Mouse (Mus musculus) embryo, embryonic 11 days (tissue): ENCODE data around the gene Aebp2.

ENCODE experiments used
- DNase-seq: peaks from one replicate; pipeline ENCODE4 v3.0.0-alpha.2; 2015

Aebp2 gene

GRCm38 (mm10) chr6:140608666-140609065 is 13.8 kb upstream of the Aebp2 start:
- no peak for DNase-seq

- DNase-seq = no peak
Measured at GRCm38 (mm10) chr6:140609533-140609932, 12.9 kb upstream of the Aebp2 start.

- DNase-seq = no peak
Measured at GRCm38 (mm10) chr6:140610117-140610516, 12.3 kb upstream of the Aebp2 start.

- DNase-seq = no peak
Measured at GRCm38 (mm10) chr6:140611282-140611681, 11.2 kb upstream of the Aebp2 start.

- DNase-seq = no peak
Measured at GRCm38 (mm10) chr6:140611893-140612473, 10.5 kb upstream of the Aebp2 start.

- no peak for DNase-seq
Measured at GRCm38 (mm10) chr6:140613822-140614221, 8.6 kb upstream of the Aebp2 start.

GRCm38 (mm10) chr6:140614711-140615110 is 7.8 kb upstream of the Aebp2 start:
- DNase-seq = no peak

- DNase-seq = no peak
Measured at GRCm38 (mm10) chr6:140620531-140621349, 1.7 kb upstream of the Aebp2 start.

- no peak for DNase-seq
Measured at GRCm38 (mm10) chr6:140621622-140622021, 841 bp upstream of the Aebp2 start.

- DNase-seq = peak; percentile 96
Measured at GRCm38 (mm10) chr6:140623226-140624095, 998 bp downstream of the Aebp2 start.

GRCm38 (mm10) chr6:140624096-140625051 is 1.9 kb downstream of the Aebp2 start:
- DNase-seq = peak; percentile 71

GRCm38 (mm10) chr6:140629176-140629859 is 6.9 kb downstream of the Aebp2 start:
- DNase-seq = no peak

GRCm38 (mm10) chr6:140630306-140630705 is 7.8 kb downstream of the Aebp2 start:
- DNase-seq = no peak

GRCm38 (mm10) chr6:140633616-140634015 is 11.2 kb downstream of the Aebp2 start:
- no peak for DNase-seq

GRCm38 (mm10) chr6:140636290-140636689 is 13.8 kb downstream of the Aebp2 start:
- DNase-seq = no peak

GRCm38 (mm10) chr6:140642010-140642409 is 19.5 kb downstream of the Aebp2 start:
- no peak for DNase-seq

GRCm38 (mm10) chr6:140642655-140643054 is 20.2 kb downstream of the Aebp2 start:
- DNase-seq = no peak

GRCm38 (mm10) chr6:140645931-140646330 is 23.5 kb downstream of the Aebp2 start:
- DNase-seq = no peak

- DNase-seq = no peak
Measured at GRCm38 (mm10) chr6:140646892-140647291, 24.4 kb downstream of the Aebp2 start.

GRCm38 (mm10) chr6:140649812-140650211 is 27.3 kb downstream of the Aebp2 start:
- no peak for DNase-seq

GRCm38 (mm10) chr6:140651923-140652322 is 29.5 kb downstream of the Aebp2 start:
- DNase-seq = no peak

GRCm38 (mm10) chr6:140655451-140655850 is 33.0 kb downstream of the Aebp2 start:
- DNase-seq = no peak
